Mouse (Mus musculus): ENCODE measurements around the gene Spaca6.

GRCm38 (mm10) chr17:17887774-17888248, 60.9 kb downstream of the Spaca6 start, which contains the start of the genes Fpr2 and Fpr3:
- TF ChIP-seq CTCF (IDR thresholded peaks at IDR 0.05), result no peak
- no peak for TF ChIP-seq POLR2A (IDR thresholded peaks at IDR 0.05; ENCODE audit: insufficient read depth, low read depth, low read length)

All from heart, adult 2 months (tissue).